Mouse (Mus musculus) hindbrain, embryonic 16.5 days (tissue): ENCODE data around the gene Kdm2a. TPM values are rescaled to one million over a fixed set of nuclear protein-coding genes. Genes with fewer than 3 reads are reported as not detected.

Experiments
- ATAC-seq: fragments of 200-750 bp; cut with Nextera tagmentation; 2 replicates; pipeline ENCODE4 v1.8.0; 2017; ENCODE audit warnings: moderate TSS enrichment, moderate library complexity
- H3K27ac ChIP-seq: fragments of 300-500 bp; sonication (generic); 2 replicates; pipeline ENCODE4 v1.5.1; 2014; ENCODE audit warnings: low read depth, mild to moderate bottlenecking, control low read depth, low read length, moderate library complexity
- H3K27me3 ChIP-seq: fragments of 300-500 bp; sonication (generic); replicated peaks from 2 replicates; pipeline ENCODE4 v1.6.1; 2014; ENCODE audit warnings: low read length; ENCODE audit not compliant: control insufficient read depth, insufficient read depth
- H3K36me3 ChIP-seq: fragments of 300-500 bp; sonication (generic); 2 replicates; pipeline ENCODE4 v1.6.1; 2014; ENCODE audit warnings: mild to moderate bottlenecking, low read length, moderate library complexity, mixed read lengths; ENCODE audit not compliant: control insufficient read depth, insufficient read depth
- H3K4me1 ChIP-seq: fragments of 300-500 bp; sonication (generic); 2 replicates; pipeline ENCODE4 v1.6.1; 2014; ENCODE audit warnings: low read depth, low read length; ENCODE audit not compliant: control insufficient read depth, insufficient read depth
- H3K4me2 ChIP-seq: fragments of 300-500 bp; sonication (generic); 2 replicates; pipeline ENCODE4 v1.6.1; 2014; ENCODE audit warnings: mild to moderate bottlenecking, low read length, control low read depth, moderate library complexity
- H3K4me3 ChIP-seq: fragments of 300-500 bp; sonication (generic); 2 replicates; pipeline ENCODE4 v1.5.1; 2014; ENCODE audit warnings: mild to moderate bottlenecking, low read length, control low read depth, moderate library complexity
- H3K9ac ChIP-seq: fragments of 300-500 bp; sonication (generic); 2 replicates; pipeline ENCODE4 v1.6.1; 2014; ENCODE audit warnings: low read depth, mild to moderate bottlenecking, control low read depth, low read length, moderate library complexity
- H3K9me3 ChIP-seq: fragments of 300-500 bp; sonication (generic); 2 replicates; pipeline ENCODE4 v1.6.1; 2014; ENCODE audit warnings: mild to moderate bottlenecking, low read length, moderate library complexity; ENCODE audit not compliant: control insufficient read depth
- WGBS: fragments of 180-500 bp; shearing (Covaris S2); extraction: QIAGEN DNeasy Blood & Tissue Kit; methylation state at CpG from one replicate; pipeline ENCODE4 v1.1.7; 2014; 5-methylcytosine and 5-hydroxymethylcytosine counted together
- polyA plus RNA-seq: library from polyadenylated mRNA; unstranded; fragments of >200 nt; fragmentation: Nextera tagmentation; extraction: Ambion mirVana; gene quantifications from 2 replicates; pipeline ENCODE4 v1.2.1, GENCODE M21; 2015

Gene Kdm2a
- polyA plus RNA-seq, 1 experiment from 2014 or later = 29.8 TPM

DNA sequence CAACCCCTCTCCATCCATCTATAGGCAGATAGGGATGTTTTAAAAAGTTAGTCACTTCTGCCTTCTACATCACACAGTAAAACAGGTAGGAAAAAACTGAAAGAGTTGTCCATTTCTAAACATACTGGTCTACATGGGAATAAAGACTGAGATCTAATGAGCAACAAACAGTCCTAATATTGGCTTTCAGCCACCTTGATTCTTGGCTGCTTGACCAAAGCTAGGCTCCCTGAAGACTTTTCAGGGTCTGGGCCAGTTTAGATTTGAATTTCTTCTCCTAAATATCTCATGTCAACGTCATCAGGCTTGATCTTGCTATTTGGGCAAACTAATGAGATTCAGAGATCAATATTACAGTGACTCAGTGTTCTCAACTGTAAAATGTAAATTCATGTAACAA lies 71.2 kb downstream of the Kdm2a start:
- peaks cover 4% of the 10 kb centered on the region for H3K4me1 ChIP-seq
- H3K4me2 ChIP-seq = no peak overlapping the region
- no peak overlapping the region for H3K27ac ChIP-seq
- WGBS = 63% methylated on average over 1 of the region's 1 CpGs
- peaks cover 44% of the 10 kb centered on the region for H3K36me3 ChIP-seq
- no peaks in the 10 kb centered on the region for H3K27me3 ChIP-seq
- no peak for ATAC-seq
- H3K9ac ChIP-seq = no peak overlapping the region
- no peaks in the 10 kb centered on the region for H3K9me3 ChIP-seq
- H3K4me3 ChIP-seq = no peak overlapping the region

DNA sequence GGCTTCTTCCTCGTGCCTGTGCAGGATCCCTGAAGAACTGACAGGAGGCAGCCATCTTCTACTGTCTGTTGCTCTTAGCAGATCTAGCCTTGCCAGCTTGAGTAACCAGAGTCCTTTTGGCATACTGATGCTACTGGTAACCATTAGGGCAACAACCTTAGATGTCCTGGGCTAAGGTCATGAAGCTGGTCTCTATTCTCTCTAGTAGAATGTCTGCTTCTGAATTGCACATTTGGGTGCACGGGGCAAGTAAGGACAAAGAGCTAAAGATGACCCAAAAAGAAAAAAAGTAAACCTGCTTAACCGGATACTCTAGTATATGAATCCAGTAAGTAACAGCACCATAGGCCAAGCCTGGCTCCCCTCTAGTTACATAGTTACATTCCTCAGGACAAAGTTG lies 72.0 kb downstream of the Kdm2a start:
- Histone ChIP-seq H3K9me3 (no peaks in the 10 kb centered on the region), H3K27me3 (no peaks in the 10 kb centered on the region), H3K4me3 (no peak overlapping the region), H3K27ac (no peak overlapping the region), H3K4me1 (no peaks in the 10 kb centered on the region), H3K36me3 (peaks cover 48% of the 10 kb centered on the region), H3K4me2 (no peak overlapping the region), H3K9ac (no peak overlapping the region)
- 94% methylated on average over 3 of the region's 3 CpGs for WGBS
- no peak for ATAC-seq

DNA sequence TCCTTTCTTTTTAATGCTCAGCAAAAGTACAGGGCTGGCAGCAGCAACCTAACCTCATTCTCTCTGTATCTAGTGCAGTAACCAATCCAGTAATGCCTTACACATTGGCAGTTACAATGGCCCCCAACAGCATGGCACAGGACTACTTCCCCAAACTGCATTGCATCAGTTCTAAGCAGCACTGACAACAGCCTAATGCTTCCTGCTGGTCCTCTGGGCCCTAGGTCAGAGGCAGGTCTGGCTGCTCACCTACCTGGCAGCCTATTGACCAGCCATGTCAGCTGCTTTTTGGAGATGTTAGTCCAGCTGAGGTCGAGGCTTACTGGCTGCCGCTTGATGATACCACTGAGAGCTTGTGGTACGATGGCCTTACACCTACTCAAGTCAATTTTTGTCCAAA lies 76.0 kb downstream of the Kdm2a start:
- ATAC-seq = no peak
- H3K4me1 ChIP-seq = no peaks in the 10 kb centered on the region
- no peak overlapping the region for H3K27ac ChIP-seq
- no peak overlapping the region for H3K4me3 ChIP-seq
- H3K9me3 ChIP-seq = no peaks in the 10 kb centered on the region
- H3K4me2 ChIP-seq = no peak overlapping the region
- H3K27me3 ChIP-seq = no peaks in the 10 kb centered on the region
- 95% methylated on average over 3 of the region's 3 CpGs for WGBS
- peaks cover 66% of the 10 kb centered on the region for H3K36me3 ChIP-seq
- H3K9ac ChIP-seq = no peak overlapping the region

DNA sequence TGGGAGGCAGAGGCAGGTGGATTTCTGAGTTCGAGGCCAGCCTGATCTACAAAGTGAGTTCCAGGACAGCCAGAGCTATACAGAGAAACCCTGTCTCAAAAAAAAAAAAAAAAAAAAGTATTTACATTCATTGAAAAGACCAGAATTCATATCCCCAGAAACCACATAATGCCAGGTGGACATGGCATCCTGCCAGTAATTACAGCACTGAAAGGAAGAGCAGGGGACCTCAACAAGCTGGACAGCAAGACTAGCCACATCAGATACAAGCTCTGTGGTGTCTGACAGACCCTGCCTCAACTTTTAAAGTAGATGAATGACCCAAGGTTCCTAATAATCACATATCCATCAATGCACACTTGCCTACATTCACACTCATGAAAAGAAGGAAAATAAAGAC lies 76.5 kb downstream of the Kdm2a start:
- no peaks in the 10 kb centered on the region for H3K9me3 ChIP-seq
- no peaks in the 10 kb centered on the region for H3K27me3 ChIP-seq
- peaks cover 67% of the 10 kb centered on the region for H3K36me3 ChIP-seq
- H3K9ac ChIP-seq = no peak overlapping the region
- no peaks in the 10 kb centered on the region for H3K4me1 ChIP-seq
- no peak overlapping the region for H3K4me2 ChIP-seq
- ATAC-seq = no peak
- no peak overlapping the region for H3K4me3 ChIP-seq
- WGBS = 90% methylated on average over 1 of the region's 1 CpGs
- H3K27ac ChIP-seq = no peak overlapping the region

DNA sequence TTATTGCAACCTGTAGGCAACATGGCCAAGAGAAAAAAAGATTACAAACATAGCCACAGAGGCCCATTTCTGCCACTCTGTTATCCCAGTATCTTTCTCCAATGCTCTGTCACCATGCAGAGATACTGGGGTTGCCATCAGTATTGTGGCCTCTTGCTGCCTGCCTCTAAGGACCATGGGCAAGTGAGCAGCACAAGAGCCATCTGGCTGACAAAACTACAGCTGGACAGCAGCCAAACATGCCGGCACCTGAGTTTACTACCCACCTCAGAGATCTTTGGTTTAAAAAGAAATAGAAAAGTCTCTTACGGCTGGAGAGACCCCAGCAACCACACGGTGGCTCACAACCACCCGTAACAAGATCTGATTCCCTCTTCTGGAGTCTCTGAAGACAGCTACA lies 78.8 kb downstream of the Kdm2a start:
- H3K27me3 ChIP-seq = no peaks in the 10 kb centered on the region
- no peak overlapping the region for H3K9ac ChIP-seq
- no peaks in the 10 kb centered on the region for H3K4me1 ChIP-seq
- peaks cover 60% of the 10 kb centered on the region for H3K36me3 ChIP-seq
- 80% methylated on average over 4 of the region's 4 CpGs for WGBS
- H3K4me3 ChIP-seq = no peak overlapping the region
- H3K9me3 ChIP-seq = no peaks in the 10 kb centered on the region
- H3K27ac ChIP-seq = no peak overlapping the region
- no peak overlapping the region for H3K4me2 ChIP-seq
- ATAC-seq = no peak

DNA sequence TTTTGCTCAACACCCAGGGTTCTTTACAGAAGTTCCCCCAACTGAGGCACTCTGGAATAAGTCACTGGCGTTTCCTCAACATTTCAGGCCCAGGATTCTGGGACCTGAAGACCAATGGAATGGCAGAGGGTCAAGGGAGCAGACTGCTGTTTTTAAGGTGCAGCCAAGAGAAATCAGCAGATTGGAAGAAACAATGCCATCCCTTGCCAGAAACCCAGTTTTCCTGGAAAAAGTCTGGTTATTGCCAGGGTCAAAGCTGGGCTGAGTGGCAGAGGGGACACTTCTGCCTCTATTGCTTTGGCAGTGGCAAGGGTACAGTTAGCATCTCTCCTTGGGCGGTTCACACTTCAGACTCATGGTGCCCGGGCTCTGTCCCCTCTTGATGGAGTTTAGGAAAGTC lies 80.9 kb downstream of the Kdm2a start:
- H3K36me3 ChIP-seq = peaks cover 51% of the 10 kb centered on the region
- 94% methylated on average over 3 of the region's 3 CpGs for WGBS
- no peak for ATAC-seq

DNA sequence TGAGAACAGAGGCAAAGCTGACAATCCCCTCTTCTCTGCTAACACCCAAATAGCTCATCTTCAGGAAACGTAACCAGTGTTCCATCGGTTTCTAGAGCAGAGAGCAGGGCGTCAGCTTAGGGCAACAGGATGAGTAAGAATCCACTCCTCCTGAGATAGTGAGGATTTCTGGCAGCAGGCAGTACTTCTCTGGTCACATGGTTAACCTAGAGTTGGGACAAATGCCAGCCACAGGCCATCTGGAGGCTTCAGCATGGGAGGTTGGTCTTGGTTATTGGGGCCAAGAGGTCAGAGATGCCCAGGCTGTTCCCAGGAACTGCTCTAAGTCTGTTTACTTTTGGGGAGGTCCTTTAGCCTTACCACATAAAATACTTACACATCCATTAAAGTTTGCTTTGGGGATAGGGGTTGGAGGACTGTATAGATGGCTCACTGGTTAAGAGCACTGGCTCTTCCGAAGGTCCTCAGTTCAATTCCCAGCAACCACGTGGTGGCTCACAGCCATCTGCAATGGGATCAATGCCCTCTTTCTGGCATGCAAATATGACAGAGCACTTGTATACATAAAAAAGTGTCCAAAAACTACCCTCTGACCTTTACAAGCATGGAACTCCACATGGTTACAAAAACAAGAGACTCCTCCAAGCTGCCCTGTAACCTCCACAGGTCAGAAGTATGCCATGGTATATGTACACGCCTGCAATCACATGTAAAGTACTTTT lies 82.7 kb downstream of the Kdm2a start:
- 68% methylated on average over 6 of the region's 6 CpGs for WGBS
- no peak overlapping the region for H3K4me3 ChIP-seq
- ATAC-seq = no peak
- no peaks in the 10 kb centered on the region for H3K27me3 ChIP-seq
- H3K4me1 ChIP-seq = no peaks in the 10 kb centered on the region
- H3K27ac ChIP-seq = no peak overlapping the region
- no peak overlapping the region for H3K9ac ChIP-seq
- H3K4me2 ChIP-seq = no peak overlapping the region
- H3K9me3 ChIP-seq = no peaks in the 10 kb centered on the region
- H3K36me3 ChIP-seq = peaks cover 39% of the 10 kb centered on the region

More for the DNA sequence above, 80.9 kb downstream of the Kdm2a start:
- no peaks in the 10 kb centered on the region for H3K9me3 ChIP-seq
- no peak overlapping the region for H3K9ac ChIP-seq
- H3K27me3 ChIP-seq = no peaks in the 10 kb centered on the region
- H3K4me2 ChIP-seq = no peak overlapping the region
- H3K4me3 ChIP-seq = no peak overlapping the region
- no peaks in the 10 kb centered on the region for H3K4me1 ChIP-seq
- no peak overlapping the region for H3K27ac ChIP-seq

DNA sequence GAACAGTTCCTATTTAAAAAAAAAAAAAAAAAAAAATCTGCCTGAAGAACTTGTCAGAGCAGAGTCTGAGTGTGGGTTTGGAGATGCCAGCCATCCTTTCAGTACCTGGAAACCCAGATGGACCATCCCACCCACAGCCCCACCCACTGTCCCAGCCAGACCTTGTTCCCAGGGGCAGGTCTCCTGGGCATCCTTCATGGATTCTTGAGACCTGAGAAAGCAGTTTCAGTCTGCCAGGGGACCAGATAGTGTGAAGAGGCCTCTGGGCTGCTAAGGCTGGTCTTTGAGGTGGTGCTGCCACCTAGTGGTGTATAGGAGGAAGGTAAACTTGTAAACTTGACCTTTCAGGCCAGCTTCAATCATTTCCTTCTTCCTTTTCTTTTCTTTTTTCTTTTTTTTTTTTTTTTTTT lies 88.3 kb downstream of the Kdm2a start:
- Histone ChIP-seq H3K36me3 (0 out of 2 replicates have a peak, but pooled peaks cover 2% of the 10 kb centered on the region), H3K27ac (no peak overlapping the region), H3K4me3 (no peak overlapping the region), H3K4me2 (no peak overlapping the region), H3K9me3 (no peaks in the 10 kb centered on the region), H3K4me1 (peaks cover 10% of the 10 kb centered on the region), H3K27me3 (no peaks in the 10 kb centered on the region), H3K9ac (no peak overlapping the region)
- ATAC-seq = no peak

DNA sequence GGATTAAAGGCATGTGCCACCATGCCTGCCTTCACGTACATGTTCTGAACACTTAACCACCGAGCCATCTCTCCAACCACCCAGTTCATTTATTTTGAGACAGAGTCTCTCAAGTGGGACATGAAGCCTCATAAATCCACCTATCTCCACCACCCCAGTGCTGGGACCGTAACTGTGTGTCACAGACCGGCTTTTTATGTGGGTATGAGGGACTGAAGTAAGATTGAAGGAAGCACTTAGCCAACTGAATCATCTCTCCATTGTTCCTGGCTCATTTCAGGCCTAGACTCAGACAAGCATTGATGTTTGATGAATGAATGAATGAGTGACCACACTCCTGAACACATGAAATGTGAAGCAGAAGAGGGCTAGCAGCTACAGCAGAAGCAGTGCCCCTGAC lies 88.8 kb downstream of the Kdm2a start:
- Histone ChIP-seq H3K9ac (no peak overlapping the region), H3K9me3 (no peaks in the 10 kb centered on the region), H3K27ac (no peak overlapping the region), H3K4me1 (peaks cover 15% of the 10 kb centered on the region), H3K27me3 (no peaks in the 10 kb centered on the region), H3K4me3 (no peak overlapping the region), H3K36me3 (0 out of 2 replicates have a peak, but pooled peaks cover 2% of the 10 kb centered on the region), H3K4me2 (no peak overlapping the region)
- ATAC-seq = no peak
- WGBS = 95% methylated on average over 4 of the region's 4 CpGs
